Mouse (Mus musculus) thymus, postnatal 0 days (tissue): ENCODE results near the gene Agpat2. TPM values are rescaled to one million over a fixed set of nuclear protein-coding genes. Genes with fewer than 3 reads are reported as not detected.
A peak's percentile ranks its signal among the peaks of the same experiment; 100 is the strongest.

Experiments
- DNase-seq: peaks from one replicate; pipeline ENCODE4 v3.0.0-alpha.2; 2015; ENCODE audit warnings: low spot score
- polyA plus RNA-seq: library from polyadenylated mRNA; unstranded; fragments of >200 nt; fragmentation: Nextera tagmentation; extraction: Ambion mirVana; gene quantifications from 2 replicates; pipeline ENCODE4 v1.2.1, GENCODE M21; 2015

The Agpat2 gene
- polyA plus RNA-seq: 14.7 and 14.9 TPM in 2 replicates

- DNase-seq: peak; percentile 86
Observed at GRCm38 (mm10) chr2:26603720-26604671, at the start of gene Agpat2. Gene Agpat2, minus strand, starts transcription at chr2:26604417.

- DNase-seq: peak; percentile 91
Observed at GRCm38 (mm10) chr2:26646643-26647293, 42.6 kb upstream of the Agpat2 start.

GRCm38 (mm10) chr2:26643942-26644341 is 39.7 kb upstream of the Agpat2 start:
- peak; percentile 70 for DNase-seq

- no peak for DNase-seq
Observed at GRCm38 (mm10) chr2:26641006-26641647, 36.9 kb upstream of the Agpat2 start.

DNA sequence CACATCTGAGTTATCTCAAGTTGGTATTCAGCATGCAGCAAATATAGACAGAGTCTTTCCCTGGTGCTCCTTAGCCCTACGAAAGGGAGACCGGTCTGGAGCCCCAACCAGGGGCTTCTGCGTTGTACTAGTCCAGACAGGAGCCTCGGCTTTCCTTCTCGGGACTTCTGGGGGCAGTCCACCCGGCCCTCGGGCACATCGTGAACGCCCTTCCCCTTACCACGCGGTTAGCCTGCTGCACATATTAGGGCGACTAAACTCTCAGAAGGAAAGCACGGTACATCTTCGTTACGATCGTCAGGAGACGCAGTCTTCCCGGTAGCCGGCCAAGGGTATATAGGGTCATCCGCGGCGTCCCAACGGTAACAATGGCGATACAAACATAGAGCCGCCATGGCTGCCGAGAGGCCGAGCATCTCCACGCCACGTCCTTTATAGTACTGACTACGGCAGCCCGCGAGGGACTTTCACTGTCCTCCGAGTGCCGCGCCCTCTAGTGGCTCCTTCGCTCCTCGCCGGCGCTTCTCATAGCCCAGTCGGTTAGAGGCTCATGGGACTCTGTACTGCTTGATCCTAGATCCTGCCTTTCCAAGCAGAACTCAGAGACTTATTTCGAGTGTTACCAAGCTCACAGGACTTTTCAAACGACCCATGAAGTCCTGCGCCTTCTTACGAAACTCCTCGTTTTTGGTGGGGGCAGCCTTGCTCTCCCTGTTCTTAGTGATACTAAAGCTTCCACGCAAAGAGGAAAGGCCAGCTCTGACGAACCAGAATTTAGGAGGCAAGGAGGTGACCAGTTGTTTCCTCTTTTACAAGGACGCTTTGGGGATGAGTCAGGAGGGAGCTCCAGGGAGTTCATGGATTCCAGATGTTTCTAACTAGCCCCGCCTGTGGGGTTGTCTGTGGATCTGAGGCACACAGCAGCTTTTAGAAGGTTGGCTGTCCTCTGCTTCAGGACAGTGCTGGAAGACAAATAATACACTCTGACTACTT is 35.9 kb upstream of the Agpat2 start:
- DNase-seq: peak; percentile 95

- DNase-seq: peak; percentile 81
Observed at GRCm38 (mm10) chr2:26639083-26639482, 34.9 kb upstream of the Agpat2 start.

DNA sequence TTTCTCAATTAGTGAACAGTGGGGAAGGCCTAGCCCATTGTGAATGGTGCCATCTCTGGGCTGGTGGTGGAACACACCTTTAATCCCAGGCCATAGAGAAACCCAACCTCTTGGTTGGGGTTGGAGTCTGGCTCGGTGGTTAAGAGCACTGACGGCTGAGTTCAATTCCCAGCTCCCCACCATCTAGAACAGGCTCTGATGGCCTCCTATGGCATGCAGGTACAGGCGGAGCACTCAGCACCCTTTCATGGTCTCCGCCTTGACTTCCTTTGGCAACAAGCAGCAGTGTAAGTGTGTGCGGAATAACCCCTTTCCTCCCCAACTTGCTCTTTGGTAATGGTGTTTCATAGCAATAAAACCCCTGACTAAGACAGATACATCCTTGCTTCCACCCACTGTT is 34.4 kb upstream of the Agpat2 start:
- DNase-seq: no peak

GRCm38 (mm10) chr2:26638039-26638438 is 33.8 kb upstream of the Agpat2 start:
- no peak for DNase-seq

DNA sequence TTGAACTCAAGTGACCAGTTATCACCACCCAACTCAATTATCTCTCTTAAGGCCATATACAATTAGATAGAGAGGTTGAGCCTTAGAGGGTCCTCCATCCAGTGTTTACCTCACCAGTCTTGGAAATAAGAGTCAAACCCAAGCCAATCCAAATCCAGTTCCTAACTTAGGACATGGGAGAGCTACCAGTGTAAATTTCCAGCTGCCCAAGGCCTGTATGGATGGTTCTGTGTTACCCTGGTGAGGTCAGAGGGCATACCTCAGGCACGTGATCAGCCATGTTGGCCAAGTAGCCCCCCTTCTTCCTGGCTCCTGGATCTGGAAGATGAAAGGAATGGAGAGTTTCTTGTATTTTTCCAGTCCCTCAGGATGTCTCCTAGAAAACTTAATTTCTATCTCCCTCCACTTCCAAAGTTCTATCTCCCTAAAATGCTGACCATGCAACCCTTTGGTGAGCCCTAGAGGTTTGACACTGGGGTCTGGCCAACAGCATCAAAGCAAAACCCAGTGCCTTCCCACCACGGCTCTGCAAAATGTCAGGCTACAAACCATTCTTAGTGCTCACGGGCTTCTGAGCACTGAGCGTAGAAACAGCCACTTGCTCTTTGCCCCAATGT is 33.2 kb upstream of the Agpat2 start:
- no peak for DNase-seq

GRCm38 (mm10) chr2:26636325-26636635 is 32.1 kb upstream of the Agpat2 start:
- DNase-seq: no peak

- no peak for DNase-seq
Observed at GRCm38 (mm10) chr2:26635489-26636324, 31.5 kb upstream of the Agpat2 start.

- no peak for DNase-seq
Observed at GRCm38 (mm10) chr2:26634629-26635488, 30.6 kb upstream of the Agpat2 start.

DNA sequence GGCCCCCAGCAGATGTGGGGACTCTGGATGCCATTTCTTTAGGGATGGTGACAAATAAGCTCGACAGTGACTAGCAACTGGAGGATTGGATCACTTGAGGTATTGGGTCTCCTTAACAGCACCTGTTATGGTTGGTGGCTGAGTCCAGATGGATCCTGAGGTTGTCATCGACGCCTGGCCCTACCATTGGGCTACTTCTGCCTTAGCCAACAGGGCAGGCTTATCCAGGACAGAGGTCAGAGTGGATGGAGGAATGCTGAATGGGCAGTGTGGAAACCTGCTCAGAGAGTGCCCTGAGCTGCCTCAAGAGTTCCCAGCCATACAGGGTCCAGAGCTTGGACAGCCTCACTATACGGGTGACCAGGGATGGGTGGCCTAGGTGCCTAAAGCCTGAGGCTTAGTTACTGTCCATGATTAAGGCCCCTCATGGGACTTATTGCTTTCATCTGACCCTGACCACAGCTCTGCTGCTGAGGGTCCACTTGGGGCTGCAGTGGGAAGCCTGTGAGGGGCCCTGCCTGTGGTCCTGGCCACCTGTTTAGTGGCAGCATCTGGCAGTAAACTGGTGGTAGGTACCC is 29.8 kb upstream of the Agpat2 start:
- no peak for DNase-seq

DNA sequence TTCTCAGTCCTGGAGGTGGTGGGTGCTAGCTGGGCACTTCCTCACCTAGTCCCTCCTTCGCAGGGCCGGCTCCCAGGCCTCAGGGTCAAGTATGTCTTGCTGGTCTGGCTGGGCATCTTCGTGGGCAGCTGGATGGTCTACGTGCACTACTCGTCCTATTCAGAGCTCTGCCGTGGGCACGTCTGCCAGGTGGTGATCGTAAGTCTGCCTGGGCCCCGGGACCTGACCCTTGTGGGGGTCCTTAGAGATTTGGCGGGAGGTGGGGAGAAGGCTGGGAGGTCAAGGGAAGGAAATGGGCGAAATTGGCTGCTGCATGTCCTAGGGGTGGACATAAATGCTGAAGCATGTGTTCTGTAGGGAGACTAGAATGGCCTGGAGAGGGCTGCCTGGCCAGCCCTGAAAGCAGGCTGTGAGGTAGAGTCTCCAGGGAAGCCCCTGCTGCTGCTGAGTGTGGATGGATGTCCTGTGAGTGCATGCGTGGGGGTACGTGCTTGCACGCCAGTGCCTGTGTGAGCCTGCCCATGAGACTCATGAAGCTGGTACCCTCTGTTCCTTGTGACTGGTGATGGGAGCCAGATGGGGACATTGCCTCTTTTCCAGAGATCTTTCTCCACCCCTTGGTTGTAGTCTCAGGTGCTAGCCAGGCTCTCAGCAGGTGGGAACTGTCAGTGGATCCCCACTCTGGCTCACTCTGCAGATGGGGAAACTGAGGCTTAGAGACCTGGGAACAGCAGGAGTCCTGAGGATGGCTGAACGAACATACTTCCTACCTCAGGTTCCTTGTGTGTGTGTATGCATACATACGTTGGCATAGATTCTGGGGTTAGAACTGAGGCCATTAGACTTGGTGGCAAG is 28.6 kb upstream of the Agpat2 start:
- DNase-seq: no peak

GRCm38 (mm10) chr2:26628792-26629437 is 24.7 kb upstream of the Agpat2 start:
- no peak for DNase-seq

- DNase-seq: peak; percentile 85
Observed at GRCm38 (mm10) chr2:26627921-26628739, 23.9 kb upstream of the Agpat2 start, which contains the start of gene Fam69b. Gene Fam69b, plus strand, starts transcription at chr2:26628457.
